Mouse (Mus musculus): ENCODE measurements around the gene Rasal1. TPM values are rescaled to one million over a fixed set of nuclear protein-coding genes. Genes with fewer than 3 reads are reported as not detected.

The Rasal1 gene
- polyA plus RNA-seq, 1 experiment from 2014 or later = 1.0 TPM

GRCm38 (mm10) chr5:120725811-120726455, 77.3 kb downstream of the Rasal1 start:
- H3K36me3 ChIP-seq (replicated peaks) = no peaks in the 10 kb centered on the region
- no peak overlapping the region for H3K4me3 ChIP-seq
- H3K4me2 ChIP-seq = no peak overlapping the region
- H3K9me3 ChIP-seq = no peaks in the 10 kb centered on the region; the same call in 1 of the 2 replicates
- no peak overlapping the region for H3K27ac ChIP-seq
- no peaks in the 10 kb centered on the region for H3K4me1 ChIP-seq
- H3K9ac ChIP-seq = no peak overlapping the region
- no peaks in the 10 kb centered on the region for H3K27me3 ChIP-seq (replicated peaks)
- WGBS = 63% methylated on average over 12 of the region's 12 CpGs
- ATAC-seq (replicated peaks) = no peak

Other genes with a start within 250 kb of the Rasal1 start
- gene Lhx5, start 217.1 kb upstream of the Rasal1 start, polyA plus RNA-seq (2015; fragmentation: Nextera tagmentation; extraction: Ambion mirVana) = 36.8 and 41.5 TPM in 2 replicates
- 5.6 and 6.0 TPM in 2 replicates for gene Sdsl, start 176.0 kb upstream of the Rasal1 start, polyA plus RNA-seq (2015; fragmentation: Nextera tagmentation; extraction: Ambion mirVana)
- 0.36 TPM in 1 of 2 replicates, not detected in the other for gene Sds, start 172.3 kb upstream of the Rasal1 start, polyA plus RNA-seq (2015; fragmentation: Nextera tagmentation; extraction: Ambion mirVana)
- 36.8 and 37.2 TPM in 2 replicates for gene Plbd2, start 145.2 kb upstream of the Rasal1 start, polyA plus RNA-seq (2015; fragmentation: Nextera tagmentation; extraction: Ambion mirVana)
- 1.6 and 2.5 TPM in 2 replicates for gene Slc8b1, start 137.6 kb upstream of the Rasal1 start, polyA plus RNA-seq (2015; fragmentation: Nextera tagmentation; extraction: Ambion mirVana)
- 15.8 and 17.7 TPM in 2 replicates for gene Tpcn1, start 60.1 kb upstream of the Rasal1 start, polyA plus RNA-seq (2015; fragmentation: Nextera tagmentation; extraction: Ambion mirVana)
- gene Iqcd, start 59.8 kb upstream of the Rasal1 start, polyA plus RNA-seq (2015; fragmentation: Nextera tagmentation; extraction: Ambion mirVana) = 1.7 and 1.8 TPM in 2 replicates
- gene Rita1, start 36.2 kb upstream of the Rasal1 start, polyA plus RNA-seq (2015; fragmentation: Nextera tagmentation; extraction: Ambion mirVana) = 28.3 and 30.6 TPM in 2 replicates
- gene Ddx54, start 36.1 kb upstream of the Rasal1 start, polyA plus RNA-seq (2015; fragmentation: Nextera tagmentation; extraction: Ambion mirVana) = 39.9 and 43.7 TPM in 2 replicates
- 0.44 and 0.70 TPM in 2 replicates for gene Cfap73, start 14.6 kb upstream of the Rasal1 start, polyA plus RNA-seq (2015; fragmentation: Nextera tagmentation; extraction: Ambion mirVana)
- 64.5 and 68.9 TPM in 2 replicates for gene Dtx1, start 63.1 kb downstream of the Rasal1 start, polyA plus RNA-seq (2015; fragmentation: Nextera tagmentation; extraction: Ambion mirVana)
- gene Oas2, start 101.0 kb downstream of the Rasal1 start, polyA plus RNA-seq (2015; fragmentation: Nextera tagmentation; extraction: Ambion mirVana) = 0.43 and 0.59 TPM in 2 replicates
- 0.81 and 1.0 TPM in 2 replicates for gene Oas3, start 128.8 kb downstream of the Rasal1 start, polyA plus RNA-seq (2015; fragmentation: Nextera tagmentation; extraction: Ambion mirVana)
- 0.23 and 0.28 TPM in 2 replicates for gene Oas1e, start 146.7 kb downstream of the Rasal1 start, polyA plus RNA-seq (2015; fragmentation: Nextera tagmentation; extraction: Ambion mirVana)
- gene Oas1c, start 163.7 kb downstream of the Rasal1 start, polyA plus RNA-seq (2015; fragmentation: Nextera tagmentation; extraction: Ambion mirVana) = 0.31 and 0.41 TPM in 2 replicates
- gene Oas1f, start 198.6 kb downstream of the Rasal1 start, polyA plus RNA-seq (2015; fragmentation: Nextera tagmentation; extraction: Ambion mirVana) = not detected in 2 replicates
- not detected in 2 replicates for gene Oas1h, start 212.6 kb downstream of the Rasal1 start, polyA plus RNA-seq (2015; fragmentation: Nextera tagmentation; extraction: Ambion mirVana)
- 0.23 and 0.55 TPM in 2 replicates for gene Oas1g, start 238.8 kb downstream of the Rasal1 start, polyA plus RNA-seq (2015; fragmentation: Nextera tagmentation; extraction: Ambion mirVana)